Mouse (Mus musculus): ENCODE data around the gene Methig1. TPM values are rescaled to one million over a fixed set of nuclear protein-coding genes. Genes with fewer than 3 reads are reported as not detected.
"Not testable (repeated sequence)": the region's sequence is repeated elsewhere in the genome, so short reads cannot be mapped to it uniquely, and the experiment has no call there.

The Methig1 gene
- polyA plus RNA-seq, 2 experiments from 2014 or later, result not detected

- ATAC-seq, result not testable (repeated sequence)
These were observed 15.1 kb upstream of the Methig1 start for GRCm38 (mm10) chr15:100337847-100338246.

- not testable (repeated sequence) for ATAC-seq
These were observed 11.5 kb upstream of the Methig1 start for GRCm38 (mm10) chr15:100341314-100341980.

GRCm38 (mm10) chr15:100345484-100345883 is 7.5 kb upstream of the Methig1 start:
- no peak for ATAC-seq

- no peak for ATAC-seq
These were observed 6.2 kb upstream of the Methig1 start for GRCm38 (mm10) chr15:100346761-100347160.

- no peak for ATAC-seq
These were observed 3.5 kb upstream of the Methig1 start for GRCm38 (mm10) chr15:100349496-100349895.

GRCm38 (mm10) chr15:100351501-100352060 is 1.4 kb upstream of the Methig1 start:
- ATAC-seq, result no peak

- ATAC-seq, result not testable (repeated sequence)
These were observed 450 bp downstream of the Methig1 start for GRCm38 (mm10) chr15:100353399-100353798.

- no peak for ATAC-seq
These were observed 2.9 kb downstream of the Methig1 start for GRCm38 (mm10) chr15:100355876-100356275.

- ATAC-seq, result no peak
These were observed 11.3 kb downstream of the Methig1 start, which contains the start of gene Higd1c for GRCm38 (mm10) chr15:100364242-100364641. Gene Higd1c, plus strand, starts transcription at chr15:100364542.

GRCm38 (mm10) chr15:100365967-100366366 is 13.0 kb downstream of the Methig1 start:
- ATAC-seq, result not testable (repeated sequence)

GRCm38 (mm10) chr15:100367119-100367518 is 14.2 kb downstream of the Methig1 start:
- ATAC-seq, result no peak

- no peak for ATAC-seq
These were observed 22.1 kb downstream of the Methig1 start for GRCm38 (mm10) chr15:100375066-100375465.

GRCm38 (mm10) chr15:100377847-100378505 is 25.0 kb downstream of the Methig1 start:
- ATAC-seq, result not testable (repeated sequence)

GRCm38 (mm10) chr15:100379658-100380057 is 26.7 kb downstream of the Methig1 start:
- no peak for ATAC-seq

- no peak for ATAC-seq
These were observed 27.2 kb downstream of the Methig1 start for GRCm38 (mm10) chr15:100380104-100380503.

- ATAC-seq, result no peak
These were observed 32.8 kb downstream of the Methig1 start for GRCm38 (mm10) chr15:100385705-100386104.

GRCm38 (mm10) chr15:100387544-100388223 is 34.7 kb downstream of the Methig1 start:
- ATAC-seq, result no peak

- ATAC-seq, result no peak
These were observed 35.4 kb downstream of the Methig1 start for GRCm38 (mm10) chr15:100388224-100388835.

GRCm38 (mm10) chr15:100388886-100389285 is 35.9 kb downstream of the Methig1 start:
- ATAC-seq, result no peak

GRCm38 (mm10) chr15:100391066-100391465 is 38.1 kb downstream of the Methig1 start:
- ATAC-seq, result no peak

GRCm38 (mm10) chr15:100391599-100391998 is 38.6 kb downstream of the Methig1 start:
- no peak for ATAC-seq

- ATAC-seq, result no peak
These were observed 40.1 kb downstream of the Methig1 start for GRCm38 (mm10) chr15:100393016-100393415.

GRCm38 (mm10) chr15:100395561-100395960 is 42.6 kb downstream of the Methig1 start:
- no peak for ATAC-seq

Data from activated CD4-positive, CD25-positive, alpha-beta regulatory T cell, adult 4 months (primary cell).